Mouse (Mus musculus) spleen, adult 2 months (tissue): Measurements from ENCODE around the gene Tldc2.

ENCODE experiments used
- CTCF ChIP-seq: fragments of 200-500 bp; IDR thresholded peaks from 2 replicates; pipeline ENCODE4 v1.5.1; 2011; ENCODE audit warnings: mild to moderate bottlenecking, inconsistent platforms; ENCODE audit not compliant: insufficient read depth, insufficient read length, insufficient replicate concordance; ENCODE audit errors: extremely low read depth
- POLR2A ChIP-seq: fragments of 200-500 bp; IDR thresholded peaks from 2 replicates; pipeline ENCODE4 v1.6.1; 2011; ENCODE audit warnings: low read depth, low read length, inconsistent platforms

GRCm38 (mm10) chr2:157057186-157057585 is 29.7 kb upstream of the Tldc2 start:
- no peak for TF ChIP-seq CTCF
- TF ChIP-seq POLR2A = no peak
